Mouse (Mus musculus) ES-Bruce4 (cell line): ENCODE results near the gene Cacng8. TPM values are rescaled to one million over a fixed set of nuclear protein-coding genes. Genes with fewer than 3 reads are reported as not detected.

Source experiments
- H3K27ac ChIP-seq: 2 replicates; pipeline ENCODE4 v1.5.1; 2012; ENCODE audit warnings: low read length, inconsistent platforms; ENCODE audit not compliant: insufficient read depth
- H3K27me3 ChIP-seq: 2 replicates; pipeline ENCODE4 v1.6.1; 2012; ENCODE audit warnings: mild to moderate bottlenecking, low read length, inconsistent platforms; ENCODE audit not compliant: control insufficient read depth, poor library complexity, insufficient read depth, severe bottlenecking
- H3K36me3 ChIP-seq: 2 replicates; pipeline ENCODE4 v1.6.1; 2012; ENCODE audit warnings: inconsistent platforms, mild to moderate bottlenecking, low read length, moderate library complexity; ENCODE audit not compliant: control insufficient read depth, poor library complexity, insufficient read depth, severe bottlenecking
- H3K4me1 ChIP-seq: one replicate; pipeline ENCODE4 v1.8.1; 2011; ENCODE audit warnings: low read length; ENCODE audit not compliant: control insufficient read depth, insufficient read depth
- H3K4me3 ChIP-seq: 2 replicates; pipeline ENCODE4 v1.5.1; 2011; ENCODE audit warnings: low read depth, mild to moderate bottlenecking, low read length
- H3K9ac ChIP-seq: 2 replicates; pipeline ENCODE4 v1.6.1; 2012; ENCODE audit warnings: low read depth, mild to moderate bottlenecking, inconsistent platforms; ENCODE audit not compliant: poor library complexity, severe bottlenecking
- H3K9me3 ChIP-seq: replicated peaks from 2 replicates; pipeline ENCODE4 v1.6.1; 2012; ENCODE audit warnings: mild to moderate bottlenecking, low read length, inconsistent platforms; ENCODE audit not compliant: control insufficient read depth, poor library complexity, insufficient read depth, severe bottlenecking
- CTCF ChIP-seq: IDR thresholded peaks from one replicate; pipeline ENCODE4 v1.8.1; 2011; ENCODE audit warnings: low read depth, low read length
- EP300 ChIP-seq: IDR thresholded peaks from 2 replicates; pipeline ENCODE4 v1.6.1; 2011; ENCODE audit warnings: low read depth, low read length; ENCODE audit not compliant: insufficient read depth
- POLR2A ChIP-seq: IDR thresholded peaks from one replicate; pipeline ENCODE4 v1.8.1; 2011; ENCODE audit warnings: low read length; ENCODE audit not compliant: insufficient read depth
- polyA plus RNA-seq: library from polyadenylated mRNA; stranded (reverse); fragments of >200 nt; gene quantifications from 2 replicates; pipeline ENCODE4 v1.2.4, GENCODE M21; 2011; ENCODE audit warnings: low read depth; ENCODE audit not compliant: missing spikeins, insufficient read depth, insufficient read length

Cacng8 gene
- polyA plus RNA-seq, 1 experiment = 5.2 TPM

DNA sequence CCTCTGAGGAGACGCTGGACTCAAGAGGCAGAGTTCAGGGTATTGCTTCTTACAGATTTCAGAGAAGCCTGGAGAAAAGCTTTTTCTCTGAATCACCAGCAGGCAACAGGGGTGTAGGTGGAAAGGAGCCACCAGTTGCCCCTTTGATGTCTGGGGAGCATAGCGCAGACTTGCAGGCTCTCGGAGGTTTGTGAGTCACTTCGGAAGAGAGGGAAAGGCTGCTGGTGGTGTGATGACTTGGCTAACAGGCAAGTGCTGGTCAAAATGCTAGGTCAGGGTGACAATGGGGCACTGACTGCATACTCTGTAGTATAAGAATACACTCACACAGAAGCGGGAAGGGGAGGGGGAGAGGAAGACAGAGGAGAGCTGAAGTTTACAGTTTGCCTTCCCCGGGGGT lies 60.7 kb downstream of the Cacng8 start:
- no peak overlapping the region for H3K4me3 ChIP-seq
- H3K4me1 ChIP-seq = peaks cover 3% of the 10 kb centered on the region
- no peak overlapping the region for H3K9ac ChIP-seq
- no peaks in the 10 kb centered on the region for H3K9me3 ChIP-seq
- no peaks in the 10 kb centered on the region for H3K36me3 ChIP-seq
- no peaks in the 10 kb centered on the region for H3K27me3 ChIP-seq
- no peak overlapping the region for H3K27ac ChIP-seq
- TF ChIP-seq EP300 (no peak), CTCF (no peak), POLR2A (no peak)

DNA sequence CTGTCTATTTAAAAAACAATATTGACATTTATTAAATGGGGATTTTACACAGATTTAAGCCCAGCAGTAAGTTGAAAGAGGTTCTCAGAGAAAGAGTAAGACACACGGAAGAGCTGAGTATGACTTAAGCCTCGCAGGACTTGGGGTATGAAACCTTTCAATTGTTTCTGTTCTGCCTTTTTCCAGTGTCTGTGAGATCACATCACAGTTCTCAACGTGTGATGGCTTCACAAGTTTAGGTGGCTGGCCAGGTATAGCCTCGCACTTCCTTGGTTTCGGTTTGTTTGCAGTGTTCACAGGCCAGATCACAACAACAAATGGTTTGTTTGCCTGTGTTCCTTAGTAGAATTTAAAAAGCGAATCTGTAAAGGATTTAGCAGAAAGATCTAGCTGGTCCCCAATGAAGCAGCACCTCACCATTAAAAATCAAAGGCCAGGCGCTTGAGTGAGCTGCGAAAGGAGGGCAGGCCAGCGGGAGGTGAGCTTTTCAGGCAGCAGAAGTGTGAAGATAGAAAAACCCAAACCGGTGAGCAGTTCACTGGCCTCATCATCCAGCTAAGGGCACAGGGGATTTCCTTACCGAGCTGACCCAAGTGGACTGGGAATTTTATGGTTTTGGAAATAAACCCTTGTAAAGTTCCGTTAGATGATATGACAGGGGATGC lies 62.5 kb downstream of the Cacng8 start:
- Histone ChIP-seq H3K9me3 (no peaks in the 10 kb centered on the region), H3K4me1 (peaks cover 3% of the 10 kb centered on the region), H3K27ac (no peak overlapping the region), H3K36me3 (no peaks in the 10 kb centered on the region), H3K9ac (no peak overlapping the region), H3K4me3 (no peak overlapping the region), H3K27me3 (no peaks in the 10 kb centered on the region)
- TF ChIP-seq EP300 (no peak), CTCF (no peak), POLR2A (no peak)

DNA sequence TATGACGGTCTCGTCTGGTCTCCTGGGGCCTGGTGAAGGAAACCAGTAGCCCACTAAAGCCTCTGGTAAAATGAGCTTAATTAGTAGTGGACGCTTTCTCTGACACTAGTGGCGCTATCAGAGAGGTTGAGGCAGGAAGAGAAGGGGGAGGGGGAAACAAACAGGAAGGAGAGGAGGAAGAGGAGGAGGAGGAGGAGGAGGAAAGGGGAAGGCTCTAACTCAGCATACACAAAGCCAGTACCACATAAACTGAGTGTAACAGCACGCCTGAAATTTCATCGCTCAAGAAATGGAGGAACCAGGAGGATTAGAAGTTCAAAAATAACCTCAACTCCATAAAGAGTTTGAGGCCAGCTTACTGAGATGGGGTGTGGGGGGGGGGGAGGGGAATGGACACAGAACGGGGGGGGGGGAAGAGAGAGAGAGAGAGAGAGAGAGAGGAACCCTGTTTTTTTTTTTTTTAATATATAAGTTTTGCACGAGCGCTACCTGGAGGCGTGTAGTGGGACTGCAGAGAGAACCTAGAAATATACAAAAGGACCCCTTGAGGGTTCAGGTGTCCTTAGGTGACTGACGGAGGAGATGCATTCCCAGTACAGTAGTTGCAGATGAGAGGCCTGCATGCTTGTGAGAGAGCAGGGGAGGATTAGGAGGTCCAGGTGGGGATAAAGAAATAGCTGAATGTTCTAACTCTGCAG lies 63.2 kb downstream of the Cacng8 start:
- H3K4me3 ChIP-seq = no peak overlapping the region
- TF ChIP-seq EP300 = no peak
- no peak for TF ChIP-seq CTCF
- no peak for TF ChIP-seq POLR2A
- H3K27ac ChIP-seq = no peak overlapping the region
- H3K27me3 ChIP-seq = no peaks in the 10 kb centered on the region
- H3K9me3 ChIP-seq = no peaks in the 10 kb centered on the region
- no peak overlapping the region for H3K9ac ChIP-seq
- H3K36me3 ChIP-seq = no peaks in the 10 kb centered on the region
- peaks cover 3% of the 10 kb centered on the region for H3K4me1 ChIP-seq

DNA sequence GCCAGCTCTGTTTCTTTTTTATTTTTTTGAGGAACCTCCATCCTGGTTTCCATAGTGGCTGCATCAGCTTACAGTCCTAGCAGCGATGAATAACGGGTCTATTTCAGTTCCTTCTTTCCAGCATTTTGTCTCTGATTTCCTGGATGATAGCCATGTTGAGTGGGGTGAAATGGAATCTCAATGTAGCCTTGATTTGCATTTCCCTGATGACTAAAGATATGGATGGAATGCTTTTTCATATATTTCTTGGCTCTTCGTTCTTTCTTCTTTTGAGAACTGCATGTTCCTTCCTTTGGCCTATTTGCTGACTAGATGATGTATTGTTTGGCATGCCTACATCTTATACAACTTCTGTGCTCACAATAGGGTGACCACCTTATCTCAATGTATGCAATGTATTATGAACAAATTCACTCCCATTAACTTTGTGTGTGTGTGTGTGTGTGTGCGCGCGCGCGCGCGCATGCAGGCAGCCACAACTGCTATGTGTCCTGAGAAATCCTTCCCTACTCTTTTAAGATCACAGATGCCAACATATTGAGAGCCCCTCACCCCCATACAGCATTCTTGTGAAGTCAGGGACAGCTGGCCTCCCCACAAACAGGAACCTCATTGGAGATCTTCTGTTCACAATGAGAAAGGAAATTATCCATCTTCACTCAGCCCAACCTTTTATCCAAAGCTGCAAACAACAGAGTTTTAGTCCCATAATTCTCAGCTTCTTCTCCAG lies 66.8 kb downstream of the Cacng8 start:
- Histone ChIP-seq H3K36me3 (no peaks in the 10 kb centered on the region), H3K27ac (no peak overlapping the region), H3K9ac (no peak overlapping the region), H3K9me3 (no peaks in the 10 kb centered on the region), H3K4me1 (no peaks in the 10 kb centered on the region), H3K4me3 (no peak overlapping the region), H3K27me3 (no peaks in the 10 kb centered on the region)
- TF ChIP-seq CTCF (no peak), EP300 (no peak), POLR2A (no peak)

DNA sequence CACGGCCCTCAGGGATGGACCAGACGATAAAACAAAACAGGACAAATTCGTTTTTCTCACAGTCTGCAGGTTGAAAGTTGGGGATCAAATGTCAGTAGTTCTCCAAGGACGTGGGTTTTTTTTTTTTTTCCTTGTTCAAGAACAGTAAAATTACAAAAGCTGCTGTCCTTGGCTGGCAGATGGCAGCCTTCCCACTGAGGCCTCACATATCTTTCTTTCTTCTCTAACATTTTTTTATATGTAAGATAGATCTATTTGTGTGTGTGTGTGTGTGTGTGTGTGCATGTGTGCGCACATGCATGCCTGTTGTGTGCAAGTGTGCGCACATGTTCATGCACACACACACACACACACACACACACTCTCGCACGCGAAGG lies 67.3 kb downstream of the Cacng8 start:
- Histone ChIP-seq H3K4me1 (no peaks in the 10 kb centered on the region), H3K9me3 (no peaks in the 10 kb centered on the region), H3K9ac (no peak overlapping the region), H3K27ac (no peak overlapping the region), H3K36me3 (no peaks in the 10 kb centered on the region), H3K27me3 (no peaks in the 10 kb centered on the region), H3K4me3 (no peak overlapping the region)
- no peak for TF ChIP-seq POLR2A
- no peak for TF ChIP-seq CTCF
- TF ChIP-seq EP300 = no peak

DNA sequence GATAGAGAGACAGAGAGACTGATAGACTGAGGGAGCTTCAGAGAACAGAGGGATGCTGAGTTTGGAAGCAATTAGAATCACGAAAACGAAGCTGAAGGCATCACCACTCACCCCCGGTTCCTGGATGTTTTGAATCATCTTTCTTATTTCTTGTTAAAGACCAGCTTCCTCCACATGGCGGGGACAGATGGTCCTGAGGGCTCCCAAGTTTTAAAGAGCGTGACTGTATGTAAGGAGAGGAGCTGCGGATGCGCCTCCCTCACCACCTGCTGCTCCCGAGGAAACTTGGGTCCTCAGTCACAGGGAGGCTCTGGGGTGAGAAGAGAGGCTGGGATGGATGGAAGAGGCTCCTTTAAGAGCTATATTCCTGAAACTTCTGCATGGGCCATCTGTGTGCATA lies 69.8 kb downstream of the Cacng8 start:
- no peak overlapping the region for H3K27ac ChIP-seq
- H3K4me1 ChIP-seq = no peaks in the 10 kb centered on the region
- H3K9me3 ChIP-seq = no peaks in the 10 kb centered on the region
- TF ChIP-seq CTCF = no peak
- TF ChIP-seq POLR2A = no peak
- no peak for TF ChIP-seq EP300
- H3K9ac ChIP-seq = no peak overlapping the region
- no peak overlapping the region for H3K4me3 ChIP-seq
- no peaks in the 10 kb centered on the region for H3K36me3 ChIP-seq
- no peaks in the 10 kb centered on the region for H3K27me3 ChIP-seq
